Mouse (Mus musculus) spleen, adult 12 weeks (tissue): ENCODE results near the gene Cfap43.

Source experiments
- DNase-seq: peaks from one replicate; pipeline ENCODE4 v3.0.0; 2022; ENCODE audit warnings: low spot score

Cfap43 gene

DNA sequence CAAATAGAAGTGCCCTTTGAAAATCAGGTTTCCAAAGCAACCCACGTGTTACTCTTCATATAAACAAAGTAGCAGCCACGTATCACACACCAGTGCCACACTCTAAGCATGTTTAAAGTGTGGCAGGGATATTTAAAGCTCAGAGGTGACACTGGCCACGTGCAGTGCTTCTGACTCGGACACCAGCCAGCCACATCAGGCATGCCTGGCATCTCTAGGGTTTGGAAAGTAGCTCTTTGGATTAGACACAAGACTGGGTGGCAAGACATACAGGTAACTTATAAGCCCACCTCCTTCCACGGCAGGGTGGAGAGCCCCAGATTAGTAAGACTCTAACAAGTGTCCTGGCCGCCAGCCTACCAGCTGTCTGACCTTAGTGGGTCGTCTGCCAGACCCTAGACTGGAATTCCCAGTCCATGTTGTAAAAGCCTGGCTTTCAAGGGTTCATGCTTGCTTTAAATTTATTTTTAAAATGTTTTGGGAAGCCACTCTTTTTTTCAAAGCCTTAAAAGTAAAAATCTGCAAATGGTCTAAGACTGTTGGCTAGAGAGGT lies 33.8 kb downstream of the Cfap43 start:
- DNase-seq = no peak

DNA sequence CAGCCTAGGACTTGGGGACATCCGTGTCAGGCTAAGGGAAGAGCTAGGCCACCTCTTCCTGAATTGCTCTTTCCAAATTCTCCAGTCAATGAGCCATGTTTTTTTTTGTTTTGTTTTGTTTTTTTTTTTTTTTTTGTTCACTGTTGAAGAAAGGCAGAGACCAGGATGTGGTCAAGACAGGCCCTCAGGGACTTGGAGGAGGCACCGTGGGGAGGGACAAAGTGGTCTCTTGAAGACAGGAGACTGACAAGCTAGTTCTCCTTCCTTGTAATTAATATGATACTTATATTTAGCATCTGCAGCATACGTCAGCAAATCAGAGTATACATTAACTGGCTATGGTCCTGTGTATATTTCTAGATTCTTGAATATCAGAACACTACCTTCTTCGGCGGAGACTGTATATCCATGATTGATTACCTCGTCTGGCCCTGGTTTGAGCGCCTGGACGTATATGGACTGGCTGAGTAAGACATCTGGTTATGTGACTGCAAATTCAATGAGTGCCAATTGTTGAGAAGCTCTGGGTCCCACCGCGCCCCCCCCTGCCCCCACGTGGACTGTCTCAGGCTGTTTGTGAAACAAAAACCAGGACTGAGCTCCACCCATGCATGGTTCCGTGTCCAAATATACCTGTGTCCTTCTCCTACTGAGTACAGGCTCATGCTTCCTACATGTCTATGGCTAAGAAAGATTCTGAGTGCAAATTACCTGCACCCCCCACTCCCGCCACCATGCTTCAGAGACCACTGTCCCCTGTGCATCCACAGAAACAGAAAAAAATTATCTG lies 34.6 kb downstream of the Cfap43 start:
- no peak for DNase-seq

DNA sequence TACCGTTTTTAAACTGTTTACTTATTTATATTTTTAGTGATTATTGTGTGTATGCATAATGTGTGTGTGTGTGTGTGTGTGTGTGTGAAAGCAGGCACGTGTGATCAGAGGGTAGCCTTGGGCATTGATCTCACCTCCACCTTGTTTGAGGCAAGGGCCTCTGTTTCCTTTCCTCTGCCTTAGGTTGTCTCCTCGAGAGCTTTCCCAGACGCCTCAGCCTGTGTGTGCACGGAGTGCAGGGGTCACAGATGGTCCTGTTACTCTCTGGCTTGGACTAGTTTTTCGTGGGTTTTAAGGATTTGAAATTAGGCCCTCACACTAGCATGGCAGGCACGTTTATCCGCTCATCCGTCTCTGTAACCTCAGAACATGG lies 36.2 kb downstream of the Cfap43 start:
- no peak for DNase-seq

DNA sequence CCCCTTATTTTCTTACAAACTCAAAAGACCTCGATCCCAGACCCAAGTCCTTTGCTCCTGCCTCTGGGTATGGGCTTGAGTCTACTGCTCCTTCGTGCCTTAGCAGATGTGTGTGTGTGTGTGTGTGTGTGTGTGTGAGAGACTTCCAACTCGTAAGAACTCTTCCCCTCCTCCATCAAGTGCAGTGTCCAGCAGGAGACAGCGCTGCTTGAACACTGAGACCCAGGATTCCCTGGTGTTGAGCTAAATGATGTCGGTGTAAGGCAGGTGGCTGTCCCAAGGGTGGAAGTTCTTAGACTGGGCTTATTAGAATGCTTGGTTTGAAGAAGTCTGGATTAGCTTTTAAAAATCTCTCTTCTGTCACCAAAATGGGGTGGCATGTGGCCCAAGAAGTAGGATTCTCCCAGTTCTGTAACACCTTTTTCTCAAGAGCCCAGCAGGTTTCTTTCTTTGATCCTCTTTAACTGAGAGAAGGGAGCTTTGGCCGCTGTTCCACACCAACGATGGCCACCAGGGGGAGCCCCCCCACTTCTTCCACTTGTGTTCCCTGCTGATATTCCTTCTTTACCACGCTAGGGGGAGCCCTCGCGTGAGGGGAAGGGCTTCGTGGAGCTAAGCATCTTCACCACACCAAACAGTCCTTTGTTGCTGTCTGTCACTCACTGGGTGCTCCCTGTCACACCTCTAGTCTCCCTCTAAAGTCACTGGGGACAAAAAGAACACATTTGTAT lies 36.8 kb downstream of the Cfap43 start:
- DNase-seq = peak; percentile 83

DNA sequence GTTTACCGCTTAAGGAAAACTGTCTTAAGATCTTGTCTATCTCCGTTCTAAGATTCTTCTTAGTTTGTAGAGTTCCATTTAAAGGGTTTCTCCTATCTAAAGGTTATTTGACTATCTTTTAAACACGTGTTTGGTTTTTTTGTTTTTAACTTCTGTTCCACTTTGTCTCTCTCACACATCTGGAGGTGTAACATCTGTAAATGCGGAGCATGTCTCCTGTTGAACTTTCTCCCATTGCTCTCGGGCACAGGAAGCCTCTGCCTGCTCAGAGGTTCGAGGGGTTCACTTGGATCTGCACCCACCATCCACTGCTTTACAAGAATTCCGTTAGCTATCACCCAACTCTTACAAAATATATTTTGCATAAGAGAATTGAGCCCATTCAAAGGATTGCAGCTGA lies 37.5 kb downstream of the Cfap43 start:
- DNase-seq = no peak

DNA sequence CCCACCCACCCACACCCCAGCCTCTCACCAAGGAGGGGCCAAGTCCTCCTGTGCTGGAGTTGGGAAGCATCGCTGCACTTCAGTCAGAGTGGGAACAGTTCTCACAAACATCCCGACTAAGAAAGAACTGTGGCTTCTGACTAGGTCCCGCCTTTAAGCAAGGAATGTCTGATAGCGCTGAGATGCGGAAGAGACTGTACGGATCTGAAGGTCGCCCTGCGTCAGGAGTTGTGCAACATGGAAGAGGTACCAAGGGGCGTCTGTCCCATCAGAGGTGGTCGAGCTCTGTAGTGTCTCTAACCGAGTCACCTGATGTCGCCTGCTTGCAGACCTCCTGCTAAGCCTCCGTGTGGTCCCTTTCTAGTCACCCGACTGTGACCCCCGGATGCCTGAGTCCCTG lies 42.8 kb downstream of the Cfap43 start:
- no peak for DNase-seq

DNA sequence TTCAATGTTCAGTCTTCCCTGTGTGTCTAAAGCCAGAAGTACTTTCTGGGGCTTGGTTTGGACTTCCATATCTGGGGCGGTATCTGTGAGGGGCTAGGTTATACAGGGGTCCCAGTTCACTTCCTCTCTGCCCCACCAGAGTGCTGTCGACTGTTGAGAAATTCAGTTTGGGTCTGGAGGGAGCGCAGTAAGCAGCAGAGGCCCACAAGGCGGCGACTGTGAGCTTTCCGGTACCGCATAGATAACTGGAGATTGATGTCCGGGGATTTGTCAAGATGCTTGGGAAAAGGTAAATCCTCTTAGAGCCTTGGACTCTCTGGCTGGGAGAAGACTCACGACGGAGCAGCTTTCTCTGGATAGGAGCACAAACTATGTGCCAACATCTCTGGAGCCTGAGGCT lies 47.6 kb downstream of the Cfap43 start:
- no peak for DNase-seq

DNA sequence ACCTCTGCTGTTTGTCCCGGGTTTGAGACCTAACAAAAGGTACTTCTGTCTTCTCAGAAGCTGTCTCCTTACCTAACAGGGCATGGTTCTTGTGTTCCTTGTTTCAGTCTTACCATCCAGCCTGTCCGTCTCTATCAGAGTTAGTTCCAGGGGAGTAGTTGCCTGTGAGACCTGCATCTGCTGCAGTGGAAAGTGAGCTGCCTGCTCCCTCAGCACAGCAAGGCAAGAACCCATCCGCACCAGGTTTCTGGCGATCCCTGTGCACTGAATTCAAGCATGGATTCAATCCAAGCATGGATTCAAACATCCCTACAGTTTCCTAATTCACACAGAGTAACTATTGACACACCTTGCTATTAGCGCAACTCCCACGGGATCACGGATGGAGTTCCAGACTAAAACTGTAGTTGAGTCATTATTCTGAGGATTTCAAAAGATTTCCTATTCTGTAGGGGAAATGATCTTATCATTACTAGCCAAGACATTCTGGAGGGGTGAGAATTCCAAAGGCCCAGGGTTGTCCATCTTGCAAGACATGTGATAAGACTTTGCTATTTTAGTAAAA lies 48.9 kb downstream of the Cfap43 start:
- no peak for DNase-seq

DNA sequence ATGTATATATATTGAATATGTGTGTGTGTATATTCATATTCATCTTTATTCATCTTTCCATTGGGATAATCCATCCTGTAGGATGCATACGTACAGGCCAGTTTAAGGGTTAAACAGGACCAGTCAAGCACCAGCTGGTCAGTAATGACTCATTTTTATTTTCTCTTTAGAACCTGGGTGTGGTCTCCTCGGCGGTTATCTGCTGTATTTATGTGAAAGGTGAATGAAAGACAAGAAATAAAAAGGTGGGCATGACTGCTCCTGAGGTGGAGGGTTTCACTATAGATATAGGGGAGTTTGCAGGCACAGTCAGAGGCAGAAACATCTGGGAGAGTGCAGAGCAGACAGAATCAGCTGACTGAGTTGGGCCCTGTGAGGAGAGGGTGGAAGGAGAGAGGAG lies 49.6 kb downstream of the Cfap43 start:
- no peak for DNase-seq

DNA sequence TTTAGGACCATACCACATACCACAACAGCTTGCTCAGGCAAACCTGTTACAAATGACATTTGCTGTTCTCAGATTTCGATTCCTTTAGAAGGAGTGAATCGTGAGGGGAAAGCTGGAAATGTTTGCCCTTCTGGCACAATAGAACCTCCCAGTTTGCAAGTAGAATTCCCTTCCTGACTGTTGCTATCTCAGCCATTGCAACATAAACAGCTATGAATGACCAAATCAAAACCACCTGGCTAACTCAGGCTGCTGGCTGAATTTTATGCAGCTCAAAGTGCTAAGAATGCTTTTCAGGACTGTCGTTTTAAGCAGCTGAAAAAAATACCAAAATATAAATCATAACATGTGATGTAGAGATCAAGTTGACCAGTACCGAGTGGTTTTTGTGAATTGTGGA lies 50.1 kb downstream of the Cfap43 start:
- DNase-seq = no peak

DNA sequence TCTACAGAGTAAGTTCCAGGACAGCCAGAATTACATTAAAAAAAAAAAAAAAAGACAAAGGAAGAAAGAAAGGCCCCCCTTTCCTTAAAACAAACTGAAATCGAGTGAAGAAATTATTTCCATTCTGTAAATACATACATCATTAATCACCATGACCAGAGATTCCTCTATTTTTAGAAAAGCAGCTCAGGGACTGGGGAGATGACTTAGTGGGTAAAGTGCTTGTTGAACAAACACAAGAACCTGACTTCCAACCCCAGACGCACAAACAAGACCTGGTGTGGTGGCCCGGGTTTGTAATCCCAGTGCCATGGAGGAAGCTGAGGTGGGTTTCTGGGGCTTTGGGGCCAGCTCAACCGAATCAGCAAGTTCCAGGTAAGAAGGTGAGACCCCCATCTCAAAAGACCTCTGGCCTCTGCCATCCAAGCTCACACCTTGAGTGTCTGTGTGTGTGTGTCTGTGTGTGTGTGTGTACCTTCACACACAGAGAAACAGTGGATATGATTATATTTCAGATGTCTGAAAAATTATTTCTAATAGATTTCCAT lies 51.4 kb downstream of the Cfap43 start:
- no peak for DNase-seq

DNA sequence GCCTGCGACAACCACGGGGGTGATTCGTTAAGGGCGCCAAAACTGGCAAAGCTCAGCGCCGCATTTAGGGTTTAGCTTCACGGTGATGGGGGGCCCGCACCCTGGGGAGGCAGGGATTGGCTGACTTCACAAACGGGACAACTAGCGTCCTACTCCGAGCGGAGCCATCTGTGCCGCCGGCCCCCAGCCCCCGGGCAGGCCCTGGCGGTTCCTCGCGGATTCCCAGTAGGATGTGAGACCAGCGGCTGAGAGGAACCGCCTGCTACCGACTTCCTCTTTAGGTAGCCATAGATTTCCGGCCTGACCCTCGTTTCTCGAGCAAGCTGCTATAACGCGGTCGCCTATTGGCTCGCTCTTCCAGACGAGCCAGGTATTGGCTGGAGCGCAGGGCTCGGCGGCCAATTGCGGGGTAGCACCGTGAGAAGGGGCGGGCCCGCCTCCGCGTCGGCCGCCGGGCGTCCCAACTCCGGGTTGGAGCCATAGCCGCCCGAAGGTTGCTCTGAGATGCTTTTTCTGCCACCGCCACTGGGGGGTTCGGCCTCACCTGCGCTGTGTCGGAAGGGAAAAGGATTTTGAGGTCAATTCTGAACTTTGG lies 53.6 kb downstream of the Cfap43 start, which contains the start of gene Gsto2:
TSS of gene Gsto2 (plus strand) at position 182 of the 595 bp plus-strand sequence.
- DNase-seq = peak; percentile 88

DNA sequence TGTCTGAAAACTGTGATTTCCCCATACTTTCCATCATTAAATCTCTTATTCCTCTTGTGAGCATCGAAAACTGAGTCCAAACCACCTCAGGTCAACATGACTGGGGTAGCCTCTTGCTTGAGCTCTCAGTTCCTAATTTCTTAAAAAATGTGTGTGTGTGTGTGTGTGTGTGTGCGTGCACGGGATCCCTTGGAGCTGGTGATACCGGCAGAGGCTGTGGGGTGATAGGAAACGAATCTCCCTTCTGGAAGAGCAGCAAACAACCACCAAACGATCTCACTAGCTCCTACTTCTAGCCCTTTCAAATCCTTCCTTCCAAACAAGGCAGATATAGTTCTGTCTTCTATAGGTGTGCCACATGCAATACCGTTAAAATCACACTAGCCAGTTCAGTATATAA lies 54.4 kb downstream of the Cfap43 start:
- DNase-seq = no peak

DNA sequence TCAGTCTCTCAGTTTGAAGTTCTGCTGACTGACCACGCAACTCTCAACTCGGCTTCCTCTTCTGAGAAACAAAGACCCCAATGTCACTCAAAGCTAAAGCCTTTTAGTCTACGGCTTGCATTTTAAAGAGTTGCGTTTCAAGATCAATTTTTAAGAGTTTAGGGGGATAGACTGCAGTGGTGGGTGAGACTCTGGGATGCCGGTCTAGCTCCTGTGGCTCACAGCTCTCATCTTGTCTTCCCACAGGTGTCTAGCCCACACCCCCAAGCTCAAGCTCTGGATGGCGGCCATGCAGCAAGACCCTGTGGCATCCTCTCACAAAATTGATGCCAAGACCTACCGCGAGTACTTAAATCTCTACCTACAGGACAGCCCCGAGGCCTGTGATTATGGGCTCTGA lies 55.0 kb downstream of the Cfap43 start:
- DNase-seq = no peak

DNA sequence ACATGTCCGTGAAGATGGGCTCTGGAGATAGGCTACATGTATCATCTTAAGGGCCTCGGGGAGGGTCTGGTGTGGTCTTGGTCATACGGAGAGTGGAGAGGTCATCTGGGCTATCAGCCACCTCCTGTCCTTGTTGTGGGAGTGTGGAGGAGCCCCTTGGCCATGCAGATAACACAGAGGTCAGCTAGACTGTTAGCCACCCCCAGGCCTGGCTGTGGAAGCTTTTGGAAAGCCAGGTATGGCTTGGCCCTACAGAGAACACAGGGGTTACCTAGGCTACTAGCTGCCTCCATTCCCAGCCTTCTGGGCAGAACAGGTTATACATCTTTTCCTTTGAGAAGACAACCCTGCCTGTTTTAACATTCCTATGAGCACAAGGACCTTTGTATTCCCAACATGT lies 56.5 kb downstream of the Cfap43 start:
- no peak for DNase-seq

DNA sequence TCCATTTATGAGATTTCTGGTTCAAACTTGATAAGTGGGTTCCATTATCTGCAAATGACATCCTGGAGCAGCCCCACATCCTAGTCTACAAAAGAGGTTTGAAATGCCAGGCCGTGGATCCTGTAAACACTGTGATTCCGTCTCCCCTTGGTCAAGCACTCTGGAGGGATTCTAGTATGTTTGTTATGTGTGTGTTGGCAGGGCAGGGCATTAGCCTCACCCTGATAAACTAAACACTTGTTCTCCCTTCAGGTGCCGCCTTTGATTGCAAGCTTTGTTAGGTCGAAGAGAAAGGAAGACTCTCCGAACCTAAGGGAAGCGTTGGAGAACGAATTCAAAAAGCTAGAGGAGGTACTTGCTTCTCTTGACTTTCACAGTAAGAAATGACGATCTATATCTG lies 59.9 kb downstream of the Cfap43 start:
- DNase-seq = no peak

DNA sequence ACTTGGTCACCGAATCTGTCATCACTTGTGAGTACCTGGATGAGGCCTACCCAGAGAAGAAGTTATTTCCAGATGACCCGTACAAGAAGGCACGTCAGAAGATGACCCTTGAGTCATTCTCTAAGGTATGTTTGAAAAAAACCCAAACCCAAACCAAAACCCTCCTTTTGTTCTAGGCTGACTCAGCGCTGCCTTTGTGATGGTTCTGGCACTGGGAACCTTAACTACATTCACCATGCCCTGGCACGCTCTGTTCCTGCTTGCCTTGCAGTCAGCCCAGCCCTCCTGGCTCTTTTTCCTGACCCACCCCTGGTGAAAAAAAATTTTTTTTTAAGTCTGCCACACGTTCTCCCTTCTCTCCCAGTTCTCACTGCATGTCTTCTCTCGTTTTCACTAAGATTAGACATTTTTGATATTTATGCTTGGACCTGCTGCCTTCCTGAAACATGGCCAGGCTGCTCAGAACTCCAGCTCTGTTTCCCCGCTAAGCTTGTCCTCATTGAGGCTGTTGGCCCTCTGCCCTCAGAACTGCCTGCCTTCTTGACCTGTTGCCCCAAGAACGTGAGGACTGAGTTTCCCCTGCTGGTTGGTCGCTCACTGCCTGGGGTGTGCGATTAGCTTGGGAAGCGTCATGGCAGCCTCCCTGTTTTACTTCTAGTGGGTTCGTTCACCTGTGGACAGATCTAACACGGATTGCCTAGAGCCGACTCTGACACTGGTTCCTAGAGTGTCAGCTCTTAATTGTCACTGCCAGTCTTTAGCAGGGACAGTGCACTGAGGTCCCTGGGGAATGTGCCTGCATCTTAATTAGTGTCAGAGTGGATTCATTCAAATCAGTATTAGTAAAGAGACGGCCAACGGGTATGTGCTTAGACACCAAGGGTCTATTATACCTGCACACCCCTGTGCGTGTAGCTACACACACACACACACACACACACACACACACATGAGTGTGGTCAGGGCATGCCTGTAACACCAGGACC lies 60.8 kb downstream of the Cfap43 start:
- no peak for DNase-seq

DNA sequence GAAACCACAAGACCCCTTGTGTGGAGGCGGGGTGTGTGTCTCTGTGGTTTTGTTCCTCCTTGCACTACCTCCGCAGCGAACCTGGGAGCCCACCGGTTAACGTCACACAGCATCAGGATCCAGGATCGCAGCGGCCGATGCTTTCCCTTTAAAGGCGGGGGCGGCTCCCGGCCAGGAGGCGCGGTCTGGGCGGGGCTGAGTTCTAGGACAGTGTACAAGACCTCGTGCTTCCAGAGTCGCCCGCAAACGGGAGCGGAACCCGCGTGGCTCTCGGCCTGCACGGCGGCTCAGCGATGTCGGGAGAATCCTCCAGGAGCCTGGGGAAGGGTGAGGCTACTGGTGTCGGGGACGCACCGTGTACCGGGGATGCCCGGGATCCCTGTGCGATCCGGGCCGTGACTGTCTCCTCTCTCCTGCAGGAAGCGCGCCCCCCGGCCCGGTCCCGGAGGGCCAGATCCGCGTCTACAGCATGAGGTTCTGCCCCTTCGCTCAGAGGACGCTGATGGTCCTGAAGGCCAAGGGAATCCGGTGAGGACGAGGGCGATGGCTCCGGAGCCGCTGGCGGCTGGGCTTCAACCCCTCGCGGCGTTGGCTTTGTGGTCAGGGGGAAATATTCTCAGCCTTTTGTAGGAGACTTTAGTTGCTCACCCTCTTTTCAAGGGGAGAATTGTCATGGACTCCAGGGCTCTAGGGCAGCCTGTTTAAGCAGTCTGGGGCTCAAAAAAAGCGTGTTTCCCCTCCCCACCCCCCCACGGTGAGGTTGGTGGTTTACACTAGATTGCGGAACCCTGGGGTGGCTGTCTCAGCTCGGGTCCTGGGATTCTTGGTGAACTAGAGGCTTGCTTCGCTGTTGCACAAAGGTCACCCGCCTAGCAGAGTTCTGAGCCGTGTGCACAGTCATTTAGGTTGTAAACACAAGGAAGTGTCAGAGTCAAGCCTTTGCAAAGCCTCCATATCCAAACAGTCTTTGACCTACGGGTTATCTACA lies 64.0 kb downstream of the Cfap43 start, which contains the start of gene Gsto1:
TSS of gene Gsto1 (plus strand) at position 175 of the 988 bp plus-strand sequence.
- DNase-seq = peak; percentile 63

DNA sequence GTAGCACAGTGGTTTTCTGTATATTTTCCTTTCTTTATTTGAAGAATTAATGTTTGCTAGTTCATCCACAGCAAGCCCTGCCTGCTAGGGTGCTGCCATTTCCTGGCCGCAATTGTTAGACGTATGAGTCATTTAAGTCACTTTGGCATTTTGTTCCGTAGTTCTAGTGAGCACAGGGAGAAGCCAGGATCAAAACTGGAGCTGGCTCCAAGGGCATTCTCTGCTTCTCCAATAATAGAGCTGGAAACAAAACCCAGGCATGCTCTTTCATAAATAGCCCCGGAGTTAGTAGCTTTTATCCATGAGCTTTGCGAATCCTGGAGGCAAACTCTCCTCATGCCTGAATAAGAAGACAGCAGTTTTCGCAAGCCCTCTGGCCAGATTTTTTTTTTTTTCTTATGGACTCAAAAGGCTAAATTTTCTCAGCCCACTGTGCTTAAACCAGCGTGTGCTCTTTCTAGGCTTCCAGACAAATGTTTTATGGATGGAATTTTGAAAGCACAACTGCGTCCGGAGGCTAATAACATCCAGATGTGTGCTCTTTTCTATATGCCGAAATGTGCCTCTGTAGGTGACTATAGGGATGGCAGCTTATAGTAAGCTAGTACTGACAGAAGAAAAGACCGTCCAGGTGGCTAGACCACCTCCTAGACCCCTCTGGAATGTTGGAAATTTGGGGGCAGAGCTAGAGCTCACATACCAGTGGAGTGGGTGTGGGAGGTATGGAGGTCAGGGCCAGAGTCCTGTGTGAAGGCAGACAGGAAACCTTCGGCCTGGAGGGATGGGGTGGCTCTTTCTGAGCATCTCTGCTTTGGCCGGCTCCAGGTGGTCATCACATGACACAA lies 64.9 kb downstream of the Cfap43 start:
- DNase-seq = no peak
